Mouse (Mus musculus): ENCODE measurements around the gene Ralgapa1.
"Not testable (repeated sequence)": the region's sequence is repeated elsewhere in the genome, so short reads cannot be mapped to it uniquely, and the experiment has no call there.

The Ralgapa1 gene

DNA sequence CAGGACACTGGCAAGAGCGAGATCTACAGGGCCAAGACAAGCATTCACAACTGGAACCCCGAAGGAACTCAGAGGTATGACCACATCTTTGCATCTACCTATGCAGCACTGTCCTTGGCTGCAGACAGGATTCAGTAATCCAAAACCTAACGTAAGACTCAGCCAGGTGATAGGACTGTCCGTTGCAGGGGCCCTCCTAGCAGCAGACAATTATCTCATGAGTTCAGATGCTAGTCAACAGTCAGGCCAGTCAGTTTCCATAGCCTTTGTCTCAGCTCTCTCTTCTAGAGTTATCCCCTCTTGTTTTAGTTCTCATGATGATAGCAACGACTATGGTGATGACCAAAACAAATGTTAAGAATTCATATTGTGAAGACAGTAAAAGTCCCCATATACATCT, 20.8 kb downstream of the Ralgapa1 start:
- no peak for DNase-seq

DNA sequence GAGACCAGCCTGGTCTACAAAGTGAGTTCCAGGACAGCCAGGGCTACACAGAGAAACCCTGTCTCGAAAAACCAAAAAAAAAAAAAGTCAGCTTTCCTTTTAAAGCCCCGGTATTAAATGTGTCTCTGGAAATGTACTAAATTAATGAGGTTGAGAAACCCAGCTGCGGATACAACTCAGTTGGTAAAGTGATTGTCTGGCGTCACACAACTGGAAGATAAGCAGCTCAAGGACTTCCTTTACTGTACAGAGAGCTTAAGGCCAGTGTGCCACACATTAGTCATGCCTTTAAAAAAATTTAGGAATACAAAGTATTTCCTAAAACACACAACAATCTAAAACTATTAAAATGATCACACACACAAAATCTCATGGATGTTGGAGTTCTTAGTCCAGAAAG, 22.2 kb downstream of the Ralgapa1 start:
- no peak for DNase-seq

DNA sequence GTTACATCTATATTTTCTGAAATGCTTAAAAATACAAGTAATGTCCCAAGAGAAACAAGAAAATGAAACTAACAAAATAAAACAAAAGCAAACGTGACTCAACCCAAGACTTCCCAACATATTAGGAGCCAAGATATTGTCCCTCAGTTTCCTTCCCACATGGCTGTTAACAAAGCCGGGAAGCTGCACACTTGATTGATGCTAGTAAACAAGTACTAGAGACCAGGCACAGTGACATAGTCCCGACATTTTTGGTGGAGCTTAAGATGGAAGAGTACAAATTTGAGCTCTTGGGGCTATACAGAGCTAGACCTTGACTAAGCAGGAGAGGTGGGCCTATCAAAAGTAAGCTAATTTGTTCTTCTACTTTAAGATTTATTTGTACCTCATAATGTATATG, 23.9 kb downstream of the Ralgapa1 start:
- DNase-seq, result peak; percentile 92

GRCm38 (mm10) chr12:55794485-55794884, 26.5 kb downstream of the Ralgapa1 start:
- DNase-seq, result not testable (repeated sequence)

GRCm38 (mm10) chr12:55785252-55785651, 35.7 kb downstream of the Ralgapa1 start:
- DNase-seq, result no peak

- DNase-seq, result no peak
Observed at GRCm38 (mm10) chr12:55782662-55783061, 38.3 kb downstream of the Ralgapa1 start.

DNA sequence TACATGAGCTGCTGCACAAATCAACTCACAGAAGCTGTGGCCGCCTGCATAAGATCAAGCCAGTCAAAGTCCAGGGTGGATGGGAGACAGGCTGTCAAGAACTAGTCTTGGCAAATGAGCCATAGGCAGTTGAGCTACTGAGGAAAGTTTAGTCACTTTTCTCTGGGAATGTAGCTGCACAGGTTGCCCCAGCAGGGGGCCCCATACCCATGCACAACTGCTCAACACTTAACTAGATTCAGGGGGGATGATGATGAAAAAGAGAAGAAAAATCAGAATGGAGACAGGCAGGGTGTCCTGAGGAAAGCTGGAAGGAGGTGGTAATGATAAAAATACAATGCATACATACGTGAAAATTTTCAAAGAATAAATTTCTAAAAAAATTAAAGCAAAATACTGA, 42.7 kb downstream of the Ralgapa1 start:
- no peak for DNase-seq

GRCm38 (mm10) chr12:55777356-55777755, 43.6 kb downstream of the Ralgapa1 start:
- no peak for DNase-seq

DNA sequence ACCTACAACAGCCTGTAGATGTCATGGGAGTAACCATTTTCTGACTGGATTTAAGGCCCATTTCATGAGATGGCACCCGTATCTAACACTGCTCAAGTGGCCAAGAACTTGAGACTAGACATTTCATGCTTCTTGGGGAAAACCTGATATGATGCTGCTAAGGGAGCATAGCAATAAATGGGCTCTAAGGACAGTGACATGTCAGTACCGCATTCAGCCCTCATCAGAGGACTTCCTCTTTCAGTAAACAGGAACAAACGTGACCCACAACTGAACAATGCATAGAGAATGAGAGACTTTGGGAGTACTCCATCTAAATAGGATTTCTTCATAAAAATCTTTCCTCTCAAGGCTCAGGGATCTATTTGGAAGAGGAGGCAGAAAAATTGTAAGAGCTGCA, 46.7 kb downstream of the Ralgapa1 start:
- DNase-seq, result no peak

DNA sequence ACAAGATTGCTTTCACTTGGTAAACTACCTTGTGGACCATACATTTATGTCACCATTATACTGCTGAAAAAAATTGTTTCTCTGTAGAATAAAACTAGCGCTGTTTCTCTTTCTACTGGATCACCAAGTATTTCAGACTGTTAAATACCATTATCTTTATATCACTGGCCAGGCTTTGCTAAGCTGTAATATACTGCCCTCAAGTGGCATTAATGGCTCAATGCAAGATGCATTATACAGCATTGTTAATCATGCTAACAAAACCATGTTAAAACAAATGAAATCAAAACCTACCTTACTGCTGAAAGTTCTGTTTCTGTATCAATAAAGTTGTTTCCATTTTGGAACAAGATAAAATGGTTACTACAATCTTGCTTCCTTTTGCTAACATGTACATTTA, 100.6 kb downstream of the Ralgapa1 start:
- DNase-seq, result no peak

- peak; percentile 94 for DNase-seq
Observed at GRCm38 (mm10) chr12:55705881-55706280, 115.1 kb downstream of the Ralgapa1 start.

DNA sequence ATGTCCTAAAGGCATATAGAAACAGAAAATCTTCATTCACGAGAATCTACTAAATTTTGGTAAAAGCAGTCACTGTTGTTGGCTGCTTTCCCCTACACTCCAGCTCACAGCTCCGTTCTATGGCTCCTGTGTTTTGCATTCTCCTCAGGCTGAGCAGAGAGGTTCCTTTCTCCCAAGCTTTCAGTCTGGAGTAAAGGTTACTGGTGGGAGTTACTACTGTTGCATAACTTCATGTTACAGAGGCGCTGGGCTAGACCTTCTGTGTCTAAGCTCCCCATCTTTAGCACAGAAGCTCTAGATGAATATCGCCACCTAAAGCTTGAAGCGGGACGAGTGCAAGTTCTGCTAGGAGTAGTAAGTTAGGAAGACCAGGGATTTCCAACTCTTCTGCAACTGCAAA, 154.3 kb downstream of the Ralgapa1 start:
- no peak for DNase-seq

DNA sequence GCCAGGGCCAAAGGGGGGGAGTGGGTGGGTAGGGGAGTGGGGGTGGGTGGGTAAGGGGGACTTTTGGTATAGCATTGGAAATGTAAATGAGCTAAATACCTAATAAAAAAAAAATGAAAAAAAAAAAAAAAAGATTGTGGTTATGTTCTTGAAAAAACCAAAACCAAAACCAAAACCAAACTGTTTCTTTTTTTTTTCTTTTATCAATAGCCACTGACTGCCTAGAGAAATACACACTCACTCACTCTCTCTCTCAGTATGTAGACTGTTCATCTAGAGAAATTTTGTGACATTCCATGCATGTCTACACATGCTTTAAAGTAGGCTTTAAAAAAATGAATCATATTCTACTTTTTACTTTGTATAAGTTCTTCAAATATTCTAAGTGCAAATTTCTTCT, 157.8 kb downstream of the Ralgapa1 start:
- DNase-seq, result not testable (repeated sequence)

DNA sequence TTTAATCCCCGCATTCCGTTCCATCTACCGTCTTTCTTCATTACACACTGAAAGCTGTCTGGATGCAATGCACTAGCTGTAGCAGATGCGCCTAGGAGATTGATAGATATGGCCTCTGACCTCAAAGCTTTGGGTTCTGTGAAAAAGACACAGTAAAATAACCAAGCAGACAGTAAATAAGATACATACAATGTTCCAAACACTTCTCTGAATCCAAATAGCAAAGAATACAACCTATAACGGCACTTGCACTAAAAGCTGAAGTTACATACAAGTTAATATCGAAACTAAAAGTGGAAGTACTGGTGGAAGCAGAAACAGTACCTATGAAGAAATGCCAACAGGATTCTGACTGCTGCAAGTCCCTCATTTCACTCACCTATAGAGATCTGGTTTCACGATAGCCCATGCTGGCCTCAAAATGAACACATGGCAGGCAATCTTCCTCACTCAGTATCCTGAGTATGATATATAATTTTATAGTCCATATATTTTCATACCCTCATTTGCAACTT, 172.9 kb downstream of the Ralgapa1 start:
- DNase-seq, result no peak

- DNase-seq, result no peak
Observed at GRCm38 (mm10) chr12:55626711-55627110, 194.3 kb downstream of the Ralgapa1 start.

- no peak for DNase-seq
Observed at GRCm38 (mm10) chr12:55623254-55623653, 197.7 kb downstream of the Ralgapa1 start.

DNA sequence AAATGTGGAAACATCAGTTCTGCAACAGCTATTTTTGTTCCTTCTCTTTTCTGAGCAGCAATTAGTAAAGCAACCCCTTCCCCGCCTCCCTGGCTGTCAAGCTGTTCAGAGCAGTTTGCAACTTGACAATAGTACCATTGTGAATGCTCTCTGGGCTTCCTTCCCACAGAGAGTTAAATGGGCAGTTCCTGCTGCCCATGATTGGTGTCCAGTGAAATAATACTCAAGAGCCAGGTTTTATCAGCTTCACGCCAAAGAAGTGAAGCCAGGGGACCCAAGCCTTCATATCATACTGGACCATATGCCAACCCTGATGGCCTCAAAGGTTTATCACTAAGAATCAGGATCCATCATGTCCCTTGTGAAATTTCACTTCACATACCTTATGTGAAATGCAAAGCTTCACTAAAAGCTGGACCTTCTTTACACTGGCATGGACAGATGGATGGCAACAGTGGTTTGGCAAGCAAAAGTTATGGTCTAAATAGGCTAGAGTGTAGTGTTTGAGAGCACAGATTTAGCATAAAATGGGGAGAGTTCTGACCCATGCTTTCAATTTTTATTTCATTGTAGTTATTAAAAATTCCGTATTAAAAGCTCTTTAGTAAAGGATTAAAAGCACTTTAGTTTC, 198.2 kb downstream of the Ralgapa1 start:
- DNase-seq, result no peak

- DNase-seq, result no peak
Observed at GRCm38 (mm10) chr12:55620321-55620720, 200.6 kb downstream of the Ralgapa1 start.

GRCm38 (mm10) chr12:55610812-55611211, 210.2 kb downstream of the Ralgapa1 start:
- no peak for DNase-seq

DNA sequence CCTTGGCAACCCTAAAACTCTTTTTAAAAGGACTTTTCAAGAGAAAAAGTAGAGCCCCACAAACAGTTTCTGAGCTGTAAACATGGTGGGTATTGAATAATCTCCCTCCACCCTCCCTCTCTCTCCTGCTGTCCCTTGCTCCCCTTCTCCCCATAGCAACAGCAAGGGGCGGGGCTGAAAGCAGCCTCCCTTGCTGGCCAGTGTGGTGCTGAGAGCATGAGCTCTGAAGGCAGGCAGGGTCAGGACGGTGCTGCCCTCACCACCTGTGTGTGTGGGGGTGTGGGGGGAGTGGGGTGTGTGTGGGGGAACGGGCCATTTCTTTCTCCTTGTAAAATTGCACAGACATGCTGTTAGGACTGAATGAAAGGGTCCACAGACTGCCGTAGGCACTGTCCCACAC, 213.1 kb downstream of the Ralgapa1 start:
- peak; percentile 82 for DNase-seq

DNA sequence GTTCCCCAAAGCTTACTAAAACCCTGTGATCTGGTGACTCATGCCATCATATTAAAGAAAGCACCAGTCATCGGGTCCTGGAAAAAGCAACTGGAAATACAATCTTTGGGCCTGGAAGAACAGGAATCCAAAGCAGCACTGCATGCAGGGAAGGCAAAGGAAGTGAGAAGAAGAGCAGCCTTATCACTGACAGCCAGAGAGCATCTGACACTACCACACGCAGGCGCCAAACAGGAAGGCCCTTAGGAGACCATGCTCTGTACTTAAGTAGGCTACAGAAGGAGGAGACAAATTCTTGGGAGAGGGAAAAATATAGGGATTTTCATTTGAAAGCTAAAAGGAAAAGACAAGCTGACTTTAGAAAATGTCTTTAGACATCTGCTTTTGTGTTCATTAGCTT, 216.6 kb downstream of the Ralgapa1 start:
- no peak for DNase-seq

DNA sequence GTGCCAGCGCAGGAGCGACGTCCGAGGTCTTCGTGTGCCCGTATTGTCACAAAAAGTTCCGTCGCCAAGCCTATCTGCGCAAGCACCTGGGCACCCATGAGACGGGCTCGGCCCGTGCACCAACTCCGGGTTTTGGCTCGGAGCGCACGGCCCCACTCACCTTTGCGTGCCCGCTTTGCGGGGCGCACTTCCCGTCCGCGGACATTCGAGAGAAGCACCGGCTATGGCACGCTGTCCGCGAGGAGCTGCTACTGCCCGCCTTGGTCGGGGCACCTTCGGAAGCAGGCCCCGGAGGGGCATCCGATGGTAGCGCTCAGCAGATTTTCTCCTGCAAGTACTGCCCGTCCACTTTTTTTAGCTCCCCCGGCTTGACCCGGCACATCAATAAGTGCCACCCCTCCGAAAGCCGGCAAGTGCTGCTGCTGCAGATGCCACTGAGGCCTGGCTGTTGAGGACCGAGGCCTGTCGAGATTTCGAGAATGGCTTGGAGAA, 220.4 kb downstream of the Ralgapa1 start:
- DNase-seq, result peak; percentile 88

DNA sequence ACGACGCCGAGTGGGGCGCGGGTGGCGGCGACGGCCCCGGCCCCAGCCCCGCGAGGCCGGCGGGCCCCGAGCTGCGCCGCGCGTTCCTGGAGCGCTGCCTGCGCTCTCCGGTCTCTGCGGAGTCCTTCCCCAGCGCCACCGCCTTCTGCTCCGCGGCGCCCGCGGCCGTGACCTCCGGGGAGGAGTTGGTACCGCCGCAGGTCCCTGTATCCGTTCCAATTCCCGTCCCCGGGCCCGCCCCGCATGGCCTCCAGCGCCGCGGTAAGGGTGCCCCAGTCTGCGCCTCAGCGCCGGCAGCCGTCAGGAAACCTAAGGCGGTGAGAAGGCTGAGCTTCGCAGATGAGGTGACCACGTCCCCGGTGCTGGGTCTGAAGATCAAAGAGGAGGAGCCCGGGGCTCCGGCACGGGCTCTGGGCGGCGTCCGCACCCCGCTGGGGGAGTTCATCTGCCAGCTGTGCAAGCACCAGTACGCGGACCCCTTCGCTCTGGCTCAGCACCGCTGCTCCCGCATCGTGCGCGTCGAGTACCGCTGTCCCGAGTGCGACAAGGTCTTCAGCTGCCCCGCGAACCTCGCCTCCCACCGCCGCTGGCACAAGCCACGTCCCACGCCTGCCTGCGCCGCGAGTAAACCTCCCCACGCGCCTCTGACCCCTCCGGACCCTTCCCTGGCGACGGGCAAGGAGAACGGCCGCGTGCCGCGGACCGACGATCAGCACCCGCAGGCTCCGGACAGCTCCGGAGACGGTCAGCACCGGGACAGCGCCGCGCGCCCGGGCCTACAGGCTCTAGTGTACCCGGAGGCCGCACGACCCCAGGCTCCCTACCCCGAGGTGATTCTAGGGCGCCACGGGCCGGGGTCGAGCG, 221.1 kb downstream of the Ralgapa1 start:
- peak; percentile 91 for DNase-seq

Data from heart, adult 11 months (tissue).